Mouse (Mus musculus) liver, embryonic 15.5 days (tissue): ENCODE measurements around the gene Il15ra. TPM values are rescaled to one million over a fixed set of nuclear protein-coding genes. Genes with fewer than 3 reads are reported as not detected.

Experiments
- ATAC-seq: fragments of 200-750 bp; cut with Nextera tagmentation; 2 replicates; pipeline ENCODE4 v1.8.0; 2017; ENCODE audit warnings: moderate number of reproducible peaks, mild to moderate bottlenecking, moderate library complexity; ENCODE audit not compliant: insufficient read depth
- H3K27ac ChIP-seq: fragments of 300-500 bp; sonication (generic); replicated peaks from 2 replicates; pipeline ENCODE4 v1.5.1; 2015; ENCODE audit warnings: mild to moderate bottlenecking, inconsistent platforms
- H3K27me3 ChIP-seq: fragments of 300-500 bp; sonication (generic); 2 replicates; pipeline ENCODE4 v1.6.1; 2015; ENCODE audit warnings: mild to moderate bottlenecking, inconsistent platforms
- H3K36me3 ChIP-seq: fragments of 300-500 bp; sonication (generic); replicated peaks from 2 replicates; pipeline ENCODE4 v1.6.1; 2015; ENCODE audit warnings: moderate library complexity, mild to moderate bottlenecking, inconsistent platforms
- H3K4me1 ChIP-seq: fragments of 300-500 bp; sonication (generic); replicated peaks from 2 replicates; pipeline ENCODE4 v1.6.1; 2015; ENCODE audit warnings: inconsistent platforms
- H3K4me2 ChIP-seq: fragments of 300-500 bp; sonication (generic); 2 replicates; pipeline ENCODE4 v1.6.1; 2015; ENCODE audit warnings: moderate library complexity, mild to moderate bottlenecking, inconsistent platforms
- H3K4me3 ChIP-seq: fragments of 300-500 bp; sonication (generic); replicated peaks from 2 replicates; pipeline ENCODE4 v1.5.1; 2015; ENCODE audit warnings: mild to moderate bottlenecking, inconsistent platforms
- H3K9ac ChIP-seq: fragments of 300-500 bp; sonication (generic); 2 replicates; pipeline ENCODE4 v1.6.1; 2015; ENCODE audit warnings: moderate library complexity, mild to moderate bottlenecking, inconsistent platforms
- H3K9me3 ChIP-seq: fragments of 300-500 bp; sonication (generic); replicated peaks from 2 replicates; pipeline ENCODE4 v1.6.1; 2016; ENCODE audit warnings: inconsistent platforms
- WGBS: fragments of 180-500 bp; shearing (Covaris S2); methylation state at CpG from one replicate; pipeline ENCODE4 v1.1.7; 2015; ENCODE audit warnings: mixed read lengths; ENCODE audit not compliant: insufficient replicate concordance; 5-methylcytosine and 5-hydroxymethylcytosine counted together
- polyA plus RNA-seq: library from polyadenylated mRNA; unstranded; fragments of >200 nt; fragmentation: Nextera tagmentation; extraction: Ambion mirVana; gene quantifications from 2 replicates; pipeline ENCODE4 v1.2.1, GENCODE M21; 2015

The Il15ra gene
- polyA plus RNA-seq, 1 experiment from 2014 or later = 6.2 TPM

- WGBS = under 1% methylated on average over 73 of the region's 73 CpGs
- H3K4me2 ChIP-seq = peak within 1 kb of the TSS; percentile 99
- peaks cover 29% of the 10 kb centered on the region for H3K4me1 ChIP-seq
- H3K27me3 ChIP-seq = no peaks in the 10 kb centered on the region
- H3K36me3 ChIP-seq = peaks cover 16% of the 10 kb centered on the region
- H3K27ac ChIP-seq = peak within 1 kb of the TSS; percentile 92
- peak; percentile 92 for ATAC-seq
- peak within 1 kb of the TSS; percentile 87 for H3K4me3 ChIP-seq
- H3K9me3 ChIP-seq = no peaks in the 10 kb centered on the region
- peak within 1 kb of the TSS; percentile 77 for H3K9ac ChIP-seq
Measured at GRCm38 (mm10) chr2:11777091-11778068, 72.3 kb downstream of the Il15ra start, which contains the start of the genes Fbh1 and Ankrd16. TSS of gene Fbh1 (minus strand) at chr2:11777582. TSS of gene Ankrd16 (plus strand) at chr2:11777876.

GRCm38 (mm10) chr2:11778087-11778823, 73.2 kb downstream of the Il15ra start:
- peaks cover 25% of the 10 kb centered on the region for H3K36me3 ChIP-seq
- H3K27me3 ChIP-seq = no peaks in the 10 kb centered on the region
- H3K9me3 ChIP-seq = no peaks in the 10 kb centered on the region
- peak overlapping the region; percentile 87 for H3K4me3 ChIP-seq
- WGBS = under 1% methylated on average over 43 of the region's 43 CpGs
- H3K9ac ChIP-seq = peak overlapping the region; percentile 76
- peak; percentile 79 for ATAC-seq
- H3K4me2 ChIP-seq = peak overlapping the region; percentile 99
- H3K4me1 ChIP-seq = peaks cover 29% of the 10 kb centered on the region
- H3K27ac ChIP-seq = peak overlapping the region; percentile 92

Other genes with a start within 250 kb of the Il15ra start
- 4.6 and 5.8 TPM in 2 replicates for gene Pfkfb3, start 151.2 kb upstream of the Il15ra start, polyA plus RNA-seq
- gene Rbm17, start 101.1 kb upstream of the Il15ra start, polyA plus RNA-seq = 49.8 and 52.4 TPM in 2 replicates
- gene Gm17490, start 79.0 kb upstream of the Il15ra start, polyA plus RNA-seq = not detected in 2 replicates
- gene Il2ra, start 62.5 kb upstream of the Il15ra start, polyA plus RNA-seq = not detected in 2 replicates
- gene Fbh1, start 72.3 kb downstream of the Il15ra start, polyA plus RNA-seq = 24.7 and 27.5 TPM in 2 replicates
- 8.7 and 10.9 TPM in 2 replicates for gene Ankrd16, start 72.6 kb downstream of the Il15ra start, polyA plus RNA-seq